Comparison of ENCODE assay signal across 8 mouse cellular contexts in genomic region chr6:88199718-88200692, GRCm38 (mm10). TPM values are rescaled to one million over a fixed set of nuclear protein-coding genes. Genes with fewer than 3 reads are reported as not detected.
A peak's percentile ranks its signal among the peaks of the same experiment; 100 is the strongest.
DNase-seq lines count a peak whose midpoint lies in the region; ATAC-seq and TF ChIP-seq lines count a peak whose summit lies in the region.

No protein-coding gene starts in this region.

- TF ChIP-seq CTCF in spleen, adult 2 months (IDR thresholded peaks at IDR 0.05; ENCODE audit: extremely low read depth, insufficient read depth, insufficient read length, insufficient replicate concordance) = no peak

- no peaks in the 10 kb centered on the region for H3K36me3 ChIP-seq in spleen, adult 2 months (ENCODE audit: control insufficient read depth, insufficient read depth, low read length)
- no peaks in the 10 kb centered on the region for H3K36me3 ChIP-seq in heart, embryonic 11.5 days (ENCODE audit: control insufficient read depth, insufficient read depth, low read length)
- no peaks in the 10 kb centered on the region for H3K36me3 ChIP-seq in liver, embryonic 11.5 days (ENCODE audit: control insufficient read depth, insufficient read depth, low read length)
- no peaks in the 10 kb centered on the region for H3K36me3 ChIP-seq in stomach, embryonic 15.5 days

- TF ChIP-seq POLR2A in spleen, adult 2 months (IDR thresholded peaks at IDR 0.05; ENCODE audit: low read depth, low read length) = no peak

- H3K27me3 ChIP-seq in spleen, adult 2 months (ENCODE audit: control insufficient read depth, insufficient read depth, low read length) = peaks cover 18% of the 10 kb centered on the region
- peaks cover 91% of the 10 kb centered on the region for H3K27me3 ChIP-seq in heart, embryonic 11.5 days (ENCODE audit: control insufficient read depth, insufficient read depth, low read length)
- peaks cover 96% of the 10 kb centered on the region for H3K27me3 ChIP-seq in liver, embryonic 11.5 days (replicated peaks; ENCODE audit: control insufficient read depth, insufficient read depth, low read length)
- peaks cover 95% of the 10 kb centered on the region for H3K27me3 ChIP-seq in stomach, embryonic 15.5 days (replicated peaks)

- 0 out of 2 replicates have a peak overlapping the region, but pooled peaks have one; percentile 9 for H3K4me3 ChIP-seq in spleen, adult 2 months (ENCODE audit: extremely low read depth, insufficient read depth, insufficient read length)
- H3K4me3 ChIP-seq in heart, embryonic 11.5 days (ENCODE audit: low read depth, low read length) = peak overlapping the region; percentile 47
- H3K4me3 ChIP-seq in liver, embryonic 11.5 days (ENCODE audit: low read depth, low read length) = peak overlapping the region; percentile 53
- peak overlapping the region; percentile 47 for H3K4me3 ChIP-seq in stomach, embryonic 15.5 days (replicated peaks)

- no peak for DNase-seq in spleen, adult 2 months (ENCODE audit: low read depth in 1 of 2, low spot score in 2 of 2)
- DNase-seq in spleen, adult 12 weeks (ENCODE audit: low spot score) = no peak
- peak; percentile 44 for DNase-seq in liver, embryonic 11.5 days (ENCODE audit: low spot score)
- DNase-seq in urinary bladder, postnatal 36 days (ENCODE audit: low spot score in 2 of 2) = no peak
- no peak for DNase-seq in frontal cortex, postnatal 10 days (ENCODE audit: low spot score in 2 of 2)
- DNase-seq in frontal cortex, adult 2 months (ENCODE audit: extremely low spot score in 1 of 2, low spot score in 1 of 2) = no peak

- H3K4me1 ChIP-seq in spleen, adult 2 months (ENCODE audit: control insufficient read depth, insufficient read depth, insufficient read length) = 0 out of 2 replicates have a peak, but pooled peaks cover 3% of the 10 kb centered on the region
- peaks cover 37% of the 10 kb centered on the region for H3K4me1 ChIP-seq in heart, embryonic 11.5 days (ENCODE audit: control insufficient read depth, insufficient read depth, low read length)
- H3K4me1 ChIP-seq in liver, embryonic 11.5 days (replicated peaks; ENCODE audit: control insufficient read depth, insufficient read depth, low read length) = peaks cover 53% of the 10 kb centered on the region
- peaks cover 41% of the 10 kb centered on the region for H3K4me1 ChIP-seq in stomach, embryonic 15.5 days

- peak overlapping the region; percentile 71 for H3K4me2 ChIP-seq in heart, embryonic 11.5 days
- peak overlapping the region; percentile 90 for H3K4me2 ChIP-seq in liver, embryonic 11.5 days
- H3K4me2 ChIP-seq in stomach, embryonic 15.5 days = peak overlapping the region; percentile 88

- no peak for ATAC-seq in heart, embryonic 11.5 days (replicated peaks; ENCODE audit: insufficient number of reproducible peaks, low FRiP score, low TSS enrichment)
- no peak for ATAC-seq in liver, embryonic 11.5 days (replicated peaks; ENCODE audit: low FRiP score)
- no peak for ATAC-seq in stomach, embryonic 15.5 days (ENCODE audit: insufficient read depth, low FRiP score, low read depth)

- peak overlapping the region; percentile 67 for H3K9ac ChIP-seq in heart, embryonic 11.5 days (ENCODE audit: low read depth, low read length)
- no peak overlapping the region; the same call in 1 of the 2 replicates for H3K9ac ChIP-seq in liver, embryonic 11.5 days (ENCODE audit: low read depth, low read length)
- no peak overlapping the region for H3K9ac ChIP-seq in stomach, embryonic 15.5 days

- H3K9me3 ChIP-seq in heart, embryonic 11.5 days (replicated peaks; ENCODE audit: control insufficient read depth, low read length) = no peaks in the 10 kb centered on the region
- H3K9me3 ChIP-seq in liver, embryonic 11.5 days (ENCODE audit: control insufficient read depth, low read length) = no peaks in the 10 kb centered on the region
- H3K9me3 ChIP-seq in stomach, embryonic 15.5 days = no peaks in the 10 kb centered on the region

- H3K27ac ChIP-seq in spleen, adult 2 months (ENCODE audit: insufficient read depth, low read length) = no peak overlapping the region
- H3K27ac ChIP-seq in heart, embryonic 11.5 days (ENCODE audit: low read depth, low read length) = no peak overlapping the region
- no peak overlapping the region for H3K27ac ChIP-seq in liver, embryonic 11.5 days (ENCODE audit: low read depth, low read length)
- no peak overlapping the region for H3K27ac ChIP-seq in stomach, embryonic 15.5 days

- 32% methylated on average over 50 of the region's 50 CpGs for WGBS in spleen, adult 2 months
- WGBS in heart, embryonic 11.5 days (ENCODE audit: insufficient replicate concordance) = 3% methylated on average over 50 of the region's 50 CpGs
- WGBS in liver, embryonic 11.5 days = 13% methylated on average over 50 of the region's 50 CpGs
- WGBS in stomach, embryonic 15.5 days = 9% methylated on average over 50 of the region's 50 CpGs

RNA-seq across cellular contexts. Expression of gene Gata2, which starts 6.3 kb away (rescaled TPM):
- 13.1 and 13.2 TPM in 2 replicates for polyA plus RNA-seq in spleen, adult 2 months (2012; rRNA removed)
- polyA plus RNA-seq in heart, embryonic 11.5 days (2014; fragmentation: Nextera tagmentation; extraction: Ambion mirVana) = 14.3 and 14.5 TPM in 2 replicates
- polyA plus RNA-seq in liver, embryonic 11.5 days (2014; fragmentation: Nextera tagmentation; extraction: Ambion mirVana) = 13.3 and 15.9 TPM in 2 replicates
- polyA plus RNA-seq in stomach, embryonic 15.5 days (2015; fragmentation: Nextera tagmentation; extraction: Ambion mirVana) = 7.0 and 12.0 TPM in 2 replicates
- 5.7 and 7.4 TPM in 2 replicates for polyA plus RNA-seq in frontal cortex, adult 2 months (2012; rRNA removed)

RNA-seq across cellular contexts. Expression of gene Dnajb8, which starts 22.1 kb away (rescaled TPM):
- not detected in 2 replicates for polyA plus RNA-seq in spleen, adult 2 months (2012; rRNA removed)
- not detected in 2 replicates for polyA plus RNA-seq in heart, embryonic 11.5 days (2014; fragmentation: Nextera tagmentation; extraction: Ambion mirVana)
- not detected in 2 replicates for polyA plus RNA-seq in liver, embryonic 11.5 days (2014; fragmentation: Nextera tagmentation; extraction: Ambion mirVana)
- polyA plus RNA-seq in stomach, embryonic 15.5 days (2015; fragmentation: Nextera tagmentation; extraction: Ambion mirVana) = not detected in 2 replicates
- polyA plus RNA-seq in frontal cortex, adult 2 months (2012; rRNA removed) = not detected in 2 replicates
